Mouse (Mus musculus) heart, embryonic 11.5 days (tissue): ENCODE measurements at regions not wholly inside any gene's neighbourhood (a gene's known extent, or its start where the extent isn't known, plus 50 kb on each side); places are given as distances from the start of the nearest gene placed in this dataset.

Source experiments
- ATAC-seq: fragments of 200-750 bp; cut with Nextera tagmentation; replicated peaks from 2 replicates; pipeline ENCODE4 v1.8.0; 2017; ENCODE audit warnings: moderate library complexity; ENCODE audit not compliant: insufficient number of reproducible peaks, low FRiP score, low TSS enrichment
- H3K27ac ChIP-seq: fragments of 300-500 bp; sonication (generic); 2 replicates; pipeline ENCODE4 v1.5.1; 2014; ENCODE audit warnings: mild to moderate bottlenecking, low read depth, low read length
- H3K27me3 ChIP-seq: fragments of 300-500 bp; sonication (generic); 2 replicates; pipeline ENCODE4 v1.6.1; 2014; ENCODE audit warnings: mild to moderate bottlenecking, low read length, mixed read lengths; ENCODE audit not compliant: control insufficient read depth, insufficient read depth
- H3K36me3 ChIP-seq: fragments of 300-500 bp; sonication (generic); 2 replicates; pipeline ENCODE4 v1.6.1; 2014; ENCODE audit warnings: mild to moderate bottlenecking, low read length, moderate library complexity, mixed read lengths; ENCODE audit not compliant: control insufficient read depth, insufficient read depth
- H3K4me1 ChIP-seq: fragments of 300-500 bp; sonication (generic); 2 replicates; pipeline ENCODE4 v1.6.1; 2014; ENCODE audit warnings: low read length; ENCODE audit not compliant: control insufficient read depth, insufficient read depth
- H3K4me2 ChIP-seq: fragments of 300-500 bp; sonication (generic); 2 replicates; pipeline ENCODE4 v1.6.1; 2014; ENCODE audit warnings: mild to moderate bottlenecking, moderate library complexity
- H3K4me3 ChIP-seq: fragments of 300-500 bp; sonication (generic); 2 replicates; pipeline ENCODE4 v1.5.1; 2014; ENCODE audit warnings: low read depth, low read length
- H3K9ac ChIP-seq: fragments of 300-500 bp; sonication (generic); 2 replicates; pipeline ENCODE4 v1.6.1; 2014; ENCODE audit warnings: mild to moderate bottlenecking, low read depth, low read length, moderate library complexity
- H3K9me3 ChIP-seq: fragments of 300-500 bp; sonication (generic); replicated peaks from 2 replicates; pipeline ENCODE4 v1.6.1; 2016; ENCODE audit warnings: low read length; ENCODE audit not compliant: control insufficient read depth
- WGBS: fragments of 180-500 bp; shearing (Covaris S2); extraction: QIAGEN DNeasy Blood & Tissue Kit; methylation state at CpG from one replicate; pipeline ENCODE4 v1.1.7; 2014; ENCODE audit not compliant: insufficient replicate concordance; 5-methylcytosine and 5-hydroxymethylcytosine counted together

- no peak overlapping the region for H3K27ac ChIP-seq
- no peak for ATAC-seq
- peaks cover 3% of the 10 kb centered on the region; the same call in 1 of the 2 replicates for H3K27me3 ChIP-seq
- no peak overlapping the region for H3K4me2 ChIP-seq
- H3K4me3 ChIP-seq, result no peak overlapping the region
- H3K9me3 ChIP-seq, result no peaks in the 10 kb centered on the region
- no peaks in the 10 kb centered on the region for H3K4me1 ChIP-seq
- 53% methylated on average over 3 of the region's 3 CpGs for WGBS
- no peaks in the 10 kb centered on the region for H3K36me3 ChIP-seq
- no peak overlapping the region for H3K9ac ChIP-seq
Observed at GRCm38 (mm10) chr8:11062348-11062946, 54.2 kb upstream of the Irs2 start.

GRCm38 (mm10) chr8:11061711-11062110, 53.5 kb upstream of the Irs2 start:
- H3K4me3 ChIP-seq, result no peak overlapping the region
- H3K4me2 ChIP-seq, result no peak overlapping the region
- H3K9ac ChIP-seq, result no peak overlapping the region
- whole genome bisulfite sequencing, result 65% methylated on average over 1 of the region's 1 CpGs
- H3K36me3 ChIP-seq, result no peaks in the 10 kb centered on the region
- H3K27ac ChIP-seq, result no peak overlapping the region
- peaks cover 3% of the 10 kb centered on the region; the same call in 1 of the 2 replicates for H3K27me3 ChIP-seq
- H3K4me1 ChIP-seq, result no peaks in the 10 kb centered on the region
- ATAC-seq, result no peak
- H3K9me3 ChIP-seq, result no peaks in the 10 kb centered on the region

- H3K9ac ChIP-seq, result no peak overlapping the region
- no peaks in the 10 kb centered on the region for H3K36me3 ChIP-seq
- H3K27me3 ChIP-seq, result peaks cover 3% of the 10 kb centered on the region; the same call in 1 of the 2 replicates
- H3K4me3 ChIP-seq, result no peak overlapping the region
- H3K4me1 ChIP-seq, result no peaks in the 10 kb centered on the region
- H3K4me2 ChIP-seq, result no peak overlapping the region
- ATAC-seq, result no peak
- no peak overlapping the region for H3K27ac ChIP-seq
- H3K9me3 ChIP-seq, result no peaks in the 10 kb centered on the region
- 58% methylated on average over 3 of the region's 3 CpGs for WGBS
Observed at GRCm38 (mm10) chr8:11060604-11061003, 52.3 kb upstream of the Irs2 start.

- Histone ChIP-seq H3K9me3 (no peaks in the 10 kb centered on the region), H3K36me3 (no peaks in the 10 kb centered on the region), H3K27ac (no peak overlapping the region), H3K4me3 (no peak overlapping the region), H3K4me2 (no peak overlapping the region), H3K27me3 (peaks cover 3% of the 10 kb centered on the region; the same call in 1 of the 2 replicates), H3K4me1 (no peaks in the 10 kb centered on the region), H3K9ac (no peak overlapping the region)
- no peak for ATAC-seq
- 84% methylated on average over 3 of the region's 3 CpGs for WGBS
Observed at GRCm38 (mm10) chr8:11058392-11058791, 50.1 kb upstream of the Irs2 start.
